Mouse (Mus musculus): Measurements from ENCODE around the gene Tmem179. TPM values are rescaled to one million over a fixed set of nuclear protein-coding genes. Genes with fewer than 3 reads are reported as not detected.

Gene Tmem179
- total RNA-seq, 2 experiments from 2014 or later = not detected

GRCm38 (mm10) chr12:112540321-112540720 is 23.8 kb upstream of the Tmem179 start:
- intact Hi-C loops (cut with DNase I) = loop anchor here (5.0 kb wide), 2 partner anchors 128 to 163 kb away; no protein-coding TSS in a partner anchor
- no peak for DNase-seq

GRCm38 (mm10) chr12:112539466-112539965 is 23.0 kb upstream of the Tmem179 start:
- no peak for DNase-seq
- intact Hi-C loops (cut with DNase I) = no loop called here

- intact Hi-C loops (cut with DNase I) = no loop called here
- no peak for DNase-seq
These were observed 21.8 kb upstream of the Tmem179 start for GRCm38 (mm10) chr12:112538356-112538755.

- intact Hi-C loops (cut with DNase I) = no loop called here
- no peak for DNase-seq
These were observed 20.7 kb upstream of the Tmem179 start for GRCm38 (mm10) chr12:112537233-112537632.

GRCm38 (mm10) chr12:112533758-112534157 is 17.2 kb upstream of the Tmem179 start:
- intact Hi-C loops (cut with DNase I) = no loop called here
- DNase-seq = no peak

- DNase-seq = no peak
These were observed 1.6 kb upstream of the Tmem179 start for GRCm38 (mm10) chr12:112518105-112518504.

GRCm38 (mm10) chr12:112514897-112515296 is 1.6 kb downstream of the Tmem179 start:
- no peak for DNase-seq
- intact Hi-C loops (cut with DNase I) = no loop called here

More at GRCm38 (mm10) chr12:112518105-112518504, 1.6 kb upstream of the Tmem179 start:
- intact Hi-C loops (cut with DNase I) = no loop called here

- peak; percentile 57 to 71 for DNase-seq
- intact Hi-C loops (cut with DNase I) = no loop called here
These were observed 5.7 kb downstream of the Tmem179 start for GRCm38 (mm10) chr12:112510733-112511372.

- intact Hi-C loops (cut with DNase I) = no loop called here
- no peak for DNase-seq
These were observed 6.2 kb downstream of the Tmem179 start for GRCm38 (mm10) chr12:112510365-112510732.

GRCm38 (mm10) chr12:112507984-112508383 is 8.6 kb downstream of the Tmem179 start:
- no peak for DNase-seq
- intact Hi-C loops (cut with DNase I) = no loop called here

GRCm38 (mm10) chr12:112507264-112507663 is 9.3 kb downstream of the Tmem179 start:
- no peak for DNase-seq
- intact Hi-C loops (cut with DNase I) = no loop called here

- no peak for DNase-seq
- intact Hi-C loops (cut with DNase I) = no loop called here
These were observed 10.3 kb downstream of the Tmem179 start for GRCm38 (mm10) chr12:112506267-112506666.

- no peak for DNase-seq
- intact Hi-C loops (cut with DNase I) = no loop called here
These were observed 13.4 kb downstream of the Tmem179 start for GRCm38 (mm10) chr12:112503003-112503771.

- intact Hi-C loops (cut with DNase I) = loop anchor here (5.0 kb wide), 1 partner anchor 114 kb away; no protein-coding TSS in a partner anchor
These were observed 17.9 kb downstream of the Tmem179 start for GRCm38 (mm10) chr12:112498683-112499082.

GRCm38 (mm10) chr12:112497731-112498130 is 18.8 kb downstream of the Tmem179 start:
- peak; percentile 26 to 27 for DNase-seq
- intact Hi-C loops (cut with DNase I) = loop anchor here (2.0 to 5.0 kb wide), 2 partner anchors 45 to 115 kb away; no protein-coding TSS in a partner anchor

More at GRCm38 (mm10) chr12:112498683-112499082, 17.9 kb downstream of the Tmem179 start:
- peak in 1 of 2 experiments; percentile 41 for DNase-seq

GRCm38 (mm10) chr12:112496136-112496535 is 20.4 kb downstream of the Tmem179 start:
- intact Hi-C loops (cut with DNase I) = loop anchor here (2.0 to 5.0 kb wide), 2 partner anchors 47 to 116 kb away; no protein-coding TSS in a partner anchor
- no peak for DNase-seq

GRCm38 (mm10) chr12:112490444-112490939 is 26.1 kb downstream of the Tmem179 start:
- DNase-seq = peak; percentile 76 to 84
- intact Hi-C loops (cut with DNase I) = no loop called here

GRCm38 (mm10) chr12:112489535-112489934 is 27.0 kb downstream of the Tmem179 start:
- intact Hi-C loops (cut with DNase I) = no loop called here
- DNase-seq = no peak

GRCm38 (mm10) chr12:112489134-112489533 is 27.4 kb downstream of the Tmem179 start, which contains the start of gene A530016L24Rik:
Gene A530016L24Rik (plus strand): TSS chr12:112489448.
- intact Hi-C loops (cut with DNase I) = no loop called here
- DNase-seq = peak; percentile 14 to 45

GRCm38 (mm10) chr12:112473777-112474176 is 42.8 kb downstream of the Tmem179 start:
- intact Hi-C loops (cut with DNase I) = loop anchor here (1.0 to 2.0 kb wide), 4 partner anchors 63 to 361 kb away; no protein-coding TSS in a partner anchor
- peak; percentile 90 to 96 for DNase-seq

- DNase-seq = no peak
- intact Hi-C loops (cut with DNase I) = no loop called here
These were observed 46.3 kb downstream of the Tmem179 start for GRCm38 (mm10) chr12:112470216-112470615.
